Mouse (Mus musculus): ENCODE measurements around the gene Pofut1.

The Pofut1 gene

DNA sequence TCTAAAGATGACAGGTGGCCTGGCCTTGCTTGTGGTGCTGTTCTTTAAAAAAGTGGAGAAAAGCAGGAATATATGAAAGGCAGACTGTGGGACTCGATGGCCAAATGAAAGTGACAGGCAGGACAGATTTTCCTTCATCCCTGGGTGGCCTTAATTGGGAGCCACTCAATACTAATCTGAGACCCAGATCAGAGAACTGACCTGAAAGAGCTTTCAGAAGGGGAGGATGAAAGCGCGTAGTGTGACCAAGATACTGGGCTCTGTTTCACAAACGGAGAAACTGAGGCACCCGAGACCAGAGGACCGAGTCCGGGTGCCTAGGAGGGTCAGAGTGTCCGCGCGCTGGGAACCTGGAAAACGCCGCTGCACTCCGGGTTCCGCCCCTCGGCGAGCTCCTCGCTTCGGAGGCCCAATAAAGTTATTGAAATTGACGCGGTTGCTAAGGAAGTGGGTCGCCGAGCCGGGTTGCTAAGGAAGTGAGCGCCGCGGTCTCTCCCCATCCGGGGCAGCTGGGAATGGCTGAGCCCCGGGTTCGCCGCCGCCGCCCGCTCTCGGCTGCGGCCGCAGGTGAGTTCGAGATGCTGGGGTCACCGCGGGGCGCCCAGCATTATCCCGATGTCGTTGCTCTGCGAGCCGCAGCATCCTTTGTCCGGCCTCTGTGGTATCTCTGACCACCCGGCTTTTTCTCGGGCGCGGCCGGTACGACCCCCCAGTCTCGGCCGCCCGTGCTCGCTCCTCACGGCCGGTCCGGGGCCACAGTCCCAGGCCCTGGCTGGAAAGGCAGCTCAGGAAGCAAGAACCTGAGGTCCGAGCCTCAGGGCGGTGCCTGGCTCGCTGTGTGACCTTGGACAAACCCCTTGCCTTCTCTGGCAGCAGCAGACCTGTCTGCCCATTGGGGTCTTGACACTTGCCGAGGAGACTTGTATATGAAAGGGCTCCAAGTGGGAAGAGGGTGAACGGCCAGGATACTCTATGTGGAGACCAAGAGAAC, 49.9 kb downstream of the Pofut1 start, which contains the start of gene Kif3b:
TSS of gene Kif3b (plus strand) at position 476 of the 991 bp plus-strand sequence.
- peak; percentile 86 for DNase-seq (ENCODE audit: low spot score)

- no peak for DNase-seq (ENCODE audit: low spot score)
Measured at GRCm38 (mm10) chr2:153292305-153292861, 51.0 kb downstream of the Pofut1 start.

GRCm38 (mm10) chr2:153295196-153295595, 53.9 kb downstream of the Pofut1 start:
- DNase-seq (ENCODE audit: low spot score): no peak

GRCm38 (mm10) chr2:153297771-153298170, 56.4 kb downstream of the Pofut1 start:
- no peak for DNase-seq (ENCODE audit: low spot score)

DNA sequence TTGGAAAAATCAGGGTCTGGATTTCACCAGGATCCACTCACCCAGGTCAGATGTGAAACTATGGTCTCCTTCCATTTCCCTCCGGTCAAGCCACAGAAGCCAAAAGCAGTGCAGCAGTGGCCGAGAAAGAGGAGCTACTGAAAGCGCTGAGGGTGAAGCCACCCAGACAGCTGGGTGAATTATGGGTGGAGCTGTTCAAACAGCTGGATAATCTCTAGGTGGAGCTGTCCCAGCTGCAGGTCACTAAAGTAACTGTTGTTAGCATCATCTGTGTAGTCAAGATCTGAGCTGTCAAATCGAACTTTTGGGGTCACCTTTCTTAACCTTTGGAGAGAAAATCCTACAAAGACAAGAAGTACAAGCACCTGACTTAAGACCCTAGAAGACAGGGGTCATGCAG, 57.1 kb downstream of the Pofut1 start:
- DNase-seq (ENCODE audit: low spot score): no peak

GRCm38 (mm10) chr2:153298863-153299262, 57.5 kb downstream of the Pofut1 start:
- DNase-seq (ENCODE audit: low spot score): peak; percentile 22

GRCm38 (mm10) chr2:153301123-153301522, 59.8 kb downstream of the Pofut1 start:
- DNase-seq (ENCODE audit: low spot score): no peak

- DNase-seq (ENCODE audit: low spot score): peak; percentile 62
Measured at GRCm38 (mm10) chr2:153305240-153305639, 63.9 kb downstream of the Pofut1 start.

GRCm38 (mm10) chr2:153308586-153308985, 67.3 kb downstream of the Pofut1 start:
- DNase-seq (ENCODE audit: low spot score): no peak

- no peak for DNase-seq (ENCODE audit: low spot score)
Measured at GRCm38 (mm10) chr2:153309106-153309505, 67.8 kb downstream of the Pofut1 start.

- DNase-seq (ENCODE audit: low spot score): no peak
Measured at GRCm38 (mm10) chr2:153310228-153310627, 68.9 kb downstream of the Pofut1 start.

GRCm38 (mm10) chr2:153312884-153313283, 71.6 kb downstream of the Pofut1 start:
- DNase-seq (ENCODE audit: low spot score): no peak

- no peak for DNase-seq (ENCODE audit: low spot score)
Measured at GRCm38 (mm10) chr2:153318408-153318807, 77.1 kb downstream of the Pofut1 start.

DNA sequence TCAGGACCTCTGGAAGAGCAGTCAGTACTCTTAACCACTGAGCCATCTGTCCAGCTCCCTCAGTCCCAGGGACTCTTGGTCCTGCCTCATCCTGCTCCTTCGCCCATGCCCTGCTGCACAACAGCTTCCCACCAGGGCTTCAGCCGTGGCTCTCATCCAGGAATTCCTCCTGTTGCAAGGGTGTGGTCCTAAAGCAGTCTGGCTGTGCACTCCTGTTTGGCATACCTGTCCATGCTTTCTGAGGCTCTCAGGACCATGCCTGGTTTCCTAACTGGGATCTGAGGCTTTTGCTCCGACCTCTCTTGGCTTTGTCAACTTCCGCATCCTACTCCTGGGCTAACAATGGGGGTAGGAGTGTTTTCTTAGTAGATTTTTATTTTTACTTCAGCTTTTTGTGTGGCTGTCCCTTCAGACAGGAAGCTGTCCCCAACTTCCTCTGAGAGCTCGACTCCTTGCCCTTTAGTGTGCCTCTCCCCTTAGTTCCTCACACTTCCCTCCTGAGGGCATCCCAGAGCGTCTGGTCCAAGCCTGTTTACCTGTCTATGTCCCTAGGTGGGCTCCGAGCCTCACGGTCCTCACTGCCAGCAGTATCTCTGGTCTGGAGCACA, 77.8 kb downstream of the Pofut1 start:
- DNase-seq (ENCODE audit: low spot score): no peak
